Mouse (Mus musculus) adrenal gland, postnatal 25 days (tissue): ENCODE measurements around the gene Olfr1408. TPM values are rescaled to one million over a fixed set of nuclear protein-coding genes. Genes with fewer than 3 reads are reported as not detected.

Experiments used
- DNase-seq: peaks from one replicate; pipeline ENCODE4 v3.0.0; 2021; ENCODE audit warnings: mixed read lengths
- long read RNA-seq: library from polyadenylated mRNA; stranded (forward); transcript quantifications from one replicate; pipeline ENCODE4 v2.0.0, GENCODE M21; 2021
- total RNA-seq: library from RNA; stranded (reverse); gene quantifications from 2 replicates; pipeline ENCODE4 v1.2.3, GENCODE M21; 2021

Gene Olfr1408
- total RNA-seq: not detected in 2 replicates
- long read RNA-seq: 0 reads

DNA sequence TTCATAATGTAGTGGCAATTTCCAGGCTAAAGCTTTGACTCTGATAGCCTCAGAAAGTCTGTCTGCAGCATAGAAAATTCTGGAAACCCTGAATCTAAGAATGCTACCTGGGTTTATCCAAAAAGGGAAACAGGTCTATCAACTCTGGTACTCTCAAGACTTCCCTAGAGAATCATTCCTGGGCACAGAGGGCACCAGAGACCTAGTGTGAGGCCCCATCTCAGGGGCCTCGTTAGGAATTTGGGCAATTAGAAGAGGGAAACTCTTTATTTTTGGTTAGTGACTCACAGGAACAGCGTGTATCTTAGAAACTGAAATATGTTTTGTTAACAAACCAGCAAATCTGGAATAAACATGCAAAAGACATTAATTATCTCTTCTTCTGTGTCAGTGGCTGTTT, at the start of gene Olfr1408:
Gene Olfr1408, minus strand, starts transcription at position 101 of the 400 bp plus-strand sequence.
- no peak for DNase-seq

- DNase-seq: no peak
Observed at GRCm38 (mm10) chr1:173174154-173174842, 37.1 kb upstream of the Olfr1408 start.

Other genes starting within 250 kb of the Olfr1408 start
- gene Apcs, start 242.3 kb downstream of the Olfr1408 start, total RNA-seq: 1.3 TPM in 1 of 2 replicates, not detected in the other
- gene Olfr16, start 187.0 kb downstream of the Olfr1408 start, total RNA-seq: not detected in 2 replicates
- gene Olfr1406, start 53.3 kb upstream of the Olfr1408 start, total RNA-seq: not detected in 2 replicates
- not detected in 2 replicates for gene Olfr218, start 60.4 kb upstream of the Olfr1408 start, total RNA-seq
- gene Olfr1404, start 75.0 kb upstream of the Olfr1408 start, total RNA-seq: not detected in 2 replicates
- not detected in 2 replicates for gene Fcer1a, start 89.8 kb upstream of the Olfr1408 start, total RNA-seq
- not detected in 2 replicates for gene Olfr418, start 128.6 kb upstream of the Olfr1408 start, total RNA-seq
- gene Mptx2, start 140.4 kb upstream of the Olfr1408 start, total RNA-seq: not detected in 2 replicates
- 0.82 and 2.4 TPM in 2 replicates for gene Ackr1, start 196.4 kb upstream of the Olfr1408 start, total RNA-seq
- 0.97 TPM in 1 of 2 replicates, not detected in the other for gene Aim2, start 213.5 kb upstream of the Olfr1408 start, total RNA-seq
- gene Cadm3, start 230.3 kb upstream of the Olfr1408 start, total RNA-seq: 2.7 and 3.5 TPM in 2 replicates